Mouse (Mus musculus) lung, embryonic 15.5 days (tissue): ENCODE measurements at regions not wholly inside any gene's neighbourhood (a gene's known extent, or its start where the extent isn't known, plus 50 kb on each side); places are given as distances from the start of the nearest gene placed in this dataset.
A peak's percentile ranks its signal among the peaks of the same experiment; 100 is the strongest.

Experiments used
- ATAC-seq: fragments of 200-750 bp; cut with Nextera tagmentation; 2 replicates; pipeline ENCODE4 v1.8.0; 2017; ENCODE audit warnings: moderate number of reproducible peaks, borderline replicate concordance; ENCODE audit not compliant: low FRiP score, low TSS enrichment; ENCODE audit errors: extremely low read depth
- H3K27ac ChIP-seq: fragments of 300-500 bp; sonication (generic); 2 replicates; pipeline ENCODE4 v1.5.1; 2015; ENCODE audit warnings: moderate library complexity, mild to moderate bottlenecking, inconsistent platforms
- H3K27me3 ChIP-seq: fragments of 300-500 bp; sonication (generic); 2 replicates; pipeline ENCODE4 v1.6.1; 2015; ENCODE audit warnings: inconsistent platforms
- H3K36me3 ChIP-seq: fragments of 300-500 bp; sonication (generic); 2 replicates; pipeline ENCODE4 v1.6.1; 2015; ENCODE audit warnings: inconsistent platforms
- H3K4me1 ChIP-seq: fragments of 300-500 bp; sonication (generic); 2 replicates; pipeline ENCODE4 v1.6.1; 2015; ENCODE audit warnings: inconsistent platforms
- H3K4me2 ChIP-seq: fragments of 300-500 bp; sonication (generic); 2 replicates; pipeline ENCODE4 v1.6.1; 2015; ENCODE audit warnings: inconsistent platforms, mild to moderate bottlenecking, moderate library complexity
- H3K4me3 ChIP-seq: fragments of 300-500 bp; sonication (generic); 2 replicates; pipeline ENCODE4 v1.5.1; 2015; ENCODE audit warnings: mild to moderate bottlenecking, inconsistent platforms
- H3K9ac ChIP-seq: fragments of 300-500 bp; sonication (generic); 2 replicates; pipeline ENCODE4 v1.6.1; 2015; ENCODE audit warnings: inconsistent platforms
- H3K9me3 ChIP-seq: fragments of 300-500 bp; sonication (generic); 2 replicates; pipeline ENCODE4 v1.6.1; 2016; ENCODE audit warnings: inconsistent platforms
- WGBS: fragments of 180-500 bp; shearing (Covaris S2); methylation state at CpG from one replicate; pipeline ENCODE4 v1.1.7; 2015; 5-methylcytosine and 5-hydroxymethylcytosine counted together

GRCm38 (mm10) chr7:67444523-67444942 is 71.9 kb upstream of the Mef2a start:
- ATAC-seq = 0 out of 2 replicates have a peak, but pooled peaks have one; percentile 9
- WGBS = 66% methylated on average over 3 of the region's 3 CpGs
- H3K9ac ChIP-seq = no peak overlapping the region
- no peaks in the 10 kb centered on the region for H3K9me3 ChIP-seq
- H3K4me1 ChIP-seq = peaks cover 39% of the 10 kb centered on the region
- no peak overlapping the region for H3K4me3 ChIP-seq
- no peak overlapping the region for H3K27ac ChIP-seq
- H3K4me2 ChIP-seq = no peak overlapping the region
- no peaks in the 10 kb centered on the region for H3K36me3 ChIP-seq
- H3K27me3 ChIP-seq = no peaks in the 10 kb centered on the region

GRCm38 (mm10) chr7:67443666-67444065 is 71.0 kb upstream of the Mef2a start:
- Histone ChIP-seq H3K36me3 (no peaks in the 10 kb centered on the region), H3K4me2 (no peak overlapping the region), H3K4me1 (peaks cover 39% of the 10 kb centered on the region), H3K9me3 (no peaks in the 10 kb centered on the region), H3K9ac (no peak overlapping the region), H3K4me3 (no peak overlapping the region), H3K27ac (no peak overlapping the region), H3K27me3 (no peaks in the 10 kb centered on the region)
- no peak for ATAC-seq
- WGBS = 60% methylated on average over 3 of the region's 3 CpGs

- H3K9me3 ChIP-seq = no peaks in the 10 kb centered on the region
- H3K4me1 ChIP-seq = peaks cover 39% of the 10 kb centered on the region
- no peaks in the 10 kb centered on the region for H3K36me3 ChIP-seq
- no peak overlapping the region for H3K4me3 ChIP-seq
- WGBS = 20% methylated on average over 12 of the region's 12 CpGs
- H3K27ac ChIP-seq = peak overlapping the region; percentile 22; the same call in 1 of the 2 replicates
- peak overlapping the region; percentile 36; the same call in 1 of the 2 replicates for H3K4me2 ChIP-seq
- no peak overlapping the region; the same call in 1 of the 2 replicates for H3K9ac ChIP-seq
- ATAC-seq = peak; percentile 39; the same call in 1 of the 2 replicates
- no peaks in the 10 kb centered on the region for H3K27me3 ChIP-seq
These were observed 70.4 kb upstream of the Mef2a start for GRCm38 (mm10) chr7:67443001-67443555.

GRCm38 (mm10) chr7:67442284-67442683 is 69.6 kb upstream of the Mef2a start:
- H3K4me2 ChIP-seq = no peak overlapping the region
- WGBS = 49% methylated on average over 7 of the region's 7 CpGs
- no peak overlapping the region for H3K4me3 ChIP-seq
- peaks cover 39% of the 10 kb centered on the region for H3K4me1 ChIP-seq
- no peaks in the 10 kb centered on the region for H3K36me3 ChIP-seq
- H3K27ac ChIP-seq = no peak overlapping the region
- H3K9me3 ChIP-seq = no peaks in the 10 kb centered on the region
- H3K27me3 ChIP-seq = no peaks in the 10 kb centered on the region
- no peak overlapping the region for H3K9ac ChIP-seq
- no peak for ATAC-seq

- no peak overlapping the region for H3K4me2 ChIP-seq
- no peaks in the 10 kb centered on the region for H3K27me3 ChIP-seq
- peaks cover 45% of the 10 kb centered on the region for H3K4me1 ChIP-seq
- H3K4me3 ChIP-seq = no peak overlapping the region
- WGBS = 82% methylated on average over 8 of the region's 8 CpGs
- no peaks in the 10 kb centered on the region for H3K9me3 ChIP-seq
- H3K9ac ChIP-seq = no peak overlapping the region
- ATAC-seq = no peak
- H3K36me3 ChIP-seq = no peaks in the 10 kb centered on the region
- H3K27ac ChIP-seq = no peak overlapping the region
These were observed 68.1 kb upstream of the Mef2a start for GRCm38 (mm10) chr7:67440806-67441205.

- H3K4me2 ChIP-seq = no peak overlapping the region
- no peaks in the 10 kb centered on the region for H3K36me3 ChIP-seq
- H3K27me3 ChIP-seq = no peaks in the 10 kb centered on the region
- no peak overlapping the region for H3K9ac ChIP-seq
- no peak overlapping the region for H3K4me3 ChIP-seq
- peaks cover 21% of the 10 kb centered on the region for H3K4me1 ChIP-seq
- no peaks in the 10 kb centered on the region for H3K9me3 ChIP-seq
- peak overlapping the region; percentile 67; the same call in 1 of the 2 replicates for H3K27ac ChIP-seq
- ATAC-seq = no peak
- 44% methylated on average over 8 of the region's 8 CpGs for WGBS
These were observed 64.8 kb upstream of the Mef2a start for GRCm38 (mm10) chr7:67437216-67438006.

- Histone ChIP-seq H3K27ac (peak overlapping the region; percentile 67), H3K4me3 (no peak overlapping the region), H3K36me3 (no peaks in the 10 kb centered on the region), H3K4me2 (no peak overlapping the region), H3K9ac (no peak overlapping the region), H3K27me3 (no peaks in the 10 kb centered on the region), H3K4me1 (peaks cover 21% of the 10 kb centered on the region), H3K9me3 (no peaks in the 10 kb centered on the region)
- peak; percentile 74 for ATAC-seq
- 34% methylated on average over 11 of the region's 11 CpGs for WGBS
These were observed 63.1 kb upstream of the Mef2a start for GRCm38 (mm10) chr7:67435643-67436339.

- Histone ChIP-seq H3K36me3 (no peaks in the 10 kb centered on the region), H3K4me1 (peaks cover 10% of the 10 kb centered on the region), H3K4me2 (no peak overlapping the region), H3K9ac (no peak overlapping the region), H3K4me3 (no peak overlapping the region), H3K9me3 (no peaks in the 10 kb centered on the region), H3K27me3 (no peaks in the 10 kb centered on the region), H3K27ac (no peak overlapping the region)
- WGBS = 69% methylated on average over 7 of the region's 7 CpGs
- no peak for ATAC-seq
These were observed 58.3 kb upstream of the Mef2a start for GRCm38 (mm10) chr7:67430987-67431386.

GRCm38 (mm10) chr7:67430041-67430440 is 57.4 kb upstream of the Mef2a start:
- no peaks in the 10 kb centered on the region for H3K9me3 ChIP-seq
- peaks cover under 1% of the 10 kb centered on the region; the same call in 1 of the 2 replicates for H3K4me1 ChIP-seq
- no peak for ATAC-seq
- H3K4me3 ChIP-seq = no peak overlapping the region
- no peaks in the 10 kb centered on the region for H3K36me3 ChIP-seq
- H3K9ac ChIP-seq = no peak overlapping the region
- no peaks in the 10 kb centered on the region for H3K27me3 ChIP-seq
- no peak overlapping the region for H3K27ac ChIP-seq
- 78% methylated on average over 4 of the region's 4 CpGs for WGBS
- H3K4me2 ChIP-seq = no peak overlapping the region

GRCm38 (mm10) chr7:67429008-67429873 is 56.6 kb upstream of the Mef2a start:
- H3K9ac ChIP-seq = no peak overlapping the region
- no peaks in the 10 kb centered on the region for H3K9me3 ChIP-seq
- ATAC-seq = no peak
- no peaks in the 10 kb centered on the region for H3K27me3 ChIP-seq
- H3K36me3 ChIP-seq = no peaks in the 10 kb centered on the region
- 91% methylated on average over 28 of the region's 28 CpGs for WGBS
- H3K4me1 ChIP-seq = no peaks in the 10 kb centered on the region; the same call in 1 of the 2 replicates
- no peak overlapping the region for H3K4me3 ChIP-seq
- no peak overlapping the region for H3K4me2 ChIP-seq
- H3K27ac ChIP-seq = no peak overlapping the region

GRCm38 (mm10) chr7:67428388-67428787 is 55.7 kb upstream of the Mef2a start:
- Histone ChIP-seq H3K36me3 (no peaks in the 10 kb centered on the region), H3K4me2 (no peak overlapping the region), H3K9ac (no peak overlapping the region), H3K4me3 (no peak overlapping the region), H3K4me1 (no peaks in the 10 kb centered on the region; the same call in 1 of the 2 replicates), H3K27ac (no peak overlapping the region), H3K9me3 (no peaks in the 10 kb centered on the region), H3K27me3 (no peaks in the 10 kb centered on the region)
- no peak for ATAC-seq
- 79% methylated on average over 3 of the region's 3 CpGs for WGBS
